8 mouse cellular contexts compared by ENCODE assay signal in genomic region chr3:27461037-27461436, GRCm38 (mm10).
DNase-seq lines count a peak whose midpoint lies in the region; ATAC-seq and TF ChIP-seq lines count a peak whose summit lies in the region.

No protein-coding gene starts in this region.

- H3K27me3 ChIP-seq in heart, postnatal 0 days (ENCODE audit: control insufficient read depth, insufficient read depth, low read length): no peaks in the 10 kb centered on the region
- H3K27me3 ChIP-seq in liver, embryonic 14.5 days (ENCODE audit: control insufficient read depth, insufficient read depth, low read length): no peaks in the 10 kb centered on the region
- no peaks in the 10 kb centered on the region for H3K27me3 ChIP-seq in neural tube, embryonic 15.5 days (replicated peaks)

- no peak for TF ChIP-seq EP300 in heart, postnatal 0 days (IDR thresholded peaks at IDR 0.05; ENCODE audit: low read depth)
- no peak for TF ChIP-seq EP300 in liver, embryonic 14.5 days (IDR thresholded peaks at IDR 0.05; ENCODE audit: low read depth)

- H3K9me3 ChIP-seq in heart, postnatal 0 days (replicated peaks; ENCODE audit: control insufficient read depth, low read length): no peaks in the 10 kb centered on the region
- no peaks in the 10 kb centered on the region for H3K9me3 ChIP-seq in liver, embryonic 14.5 days (ENCODE audit: control insufficient read depth, low read length)
- H3K9me3 ChIP-seq in neural tube, embryonic 15.5 days (replicated peaks): no peaks in the 10 kb centered on the region

- no peak overlapping the region for H3K9ac ChIP-seq in heart, postnatal 0 days (replicated peaks; ENCODE audit: low read depth, low read length)
- H3K9ac ChIP-seq in liver, embryonic 14.5 days (replicated peaks): no peak overlapping the region
- H3K9ac ChIP-seq in neural tube, embryonic 15.5 days (replicated peaks): no peak overlapping the region

- 0 out of 2 replicates have a peak, but pooled peaks cover 4% of the 10 kb centered on the region for H3K4me1 ChIP-seq in heart, postnatal 0 days (ENCODE audit: control insufficient read depth, insufficient read depth)
- no peaks in the 10 kb centered on the region for H3K4me1 ChIP-seq in liver, embryonic 14.5 days (replicated peaks; ENCODE audit: control insufficient read depth in 2 of 2, insufficient read depth in 2 of 2, low read length in 1 of 2)
- no peaks in the 10 kb centered on the region for H3K4me1 ChIP-seq in neural tube, embryonic 15.5 days

- peaks cover 94% of the 10 kb centered on the region for H3K36me3 ChIP-seq in heart, postnatal 0 days (replicated peaks; ENCODE audit: control insufficient read depth, insufficient read depth, low read length)
- no peaks in the 10 kb centered on the region; the same call in 1 of the 2 replicates for H3K36me3 ChIP-seq in liver, embryonic 14.5 days (replicated peaks; ENCODE audit: control insufficient read depth, insufficient read depth, low read depth)
- peaks cover 14% of the 10 kb centered on the region; the same call in 1 of the 2 replicates for H3K36me3 ChIP-seq in neural tube, embryonic 15.5 days

- ATAC-seq in heart, postnatal 0 days (ENCODE audit: insufficient read depth, low read depth): peak; percentile 16; the same call in 1 of the 2 replicates
- no peak for ATAC-seq in liver, embryonic 14.5 days (ENCODE audit: insufficient read depth)
- ATAC-seq in neural tube, embryonic 15.5 days (ENCODE audit: low FRiP score): peak; percentile 53

- DNase-seq in CD4-positive, CD25-positive, alpha-beta regulatory T cell, adult 2 months (ENCODE audit: low read depth, low spot score): peak; percentile 91
- peak; percentile 83 for DNase-seq in adrenal gland, postnatal 14 days
- peak; percentile 71 for DNase-seq in embryo, embryonic 9.5 days (ENCODE audit: extremely low spot score)
- DNase-seq in heart, postnatal 0 days (ENCODE audit: low spot score): peak; percentile 82
- peak; percentile 81 for DNase-seq in kidney, postnatal 14 days
- DNase-seq in liver, embryonic 14.5 days (ENCODE audit: low read depth in 3 of 3, low spot score in 3 of 3): peak; percentile 33 to 42 (median 36)
- peak; percentile 51 for DNase-seq in testis, postnatal 14 days (ENCODE audit: low spot score)

- 44% methylated on average over 1 of the region's 1 CpGs for WGBS in heart, postnatal 0 days
- 39% methylated on average over 1 of the region's 1 CpGs for WGBS in liver, embryonic 14.5 days (ENCODE audit: insufficient replicate concordance)
- WGBS in neural tube, embryonic 15.5 days: 81% methylated on average over 1 of the region's 1 CpGs

- no peak overlapping the region for H3K4me2 ChIP-seq in heart, postnatal 0 days (ENCODE audit: low read depth, low read length)
- no peak overlapping the region for H3K4me2 ChIP-seq in liver, embryonic 14.5 days (ENCODE audit: low read depth)
- no peak overlapping the region for H3K4me2 ChIP-seq in neural tube, embryonic 15.5 days

- no peak overlapping the region for H3K27ac ChIP-seq in heart, postnatal 0 days (ENCODE audit: low read depth)
- H3K27ac ChIP-seq in liver, embryonic 14.5 days: no peak overlapping the region
- H3K27ac ChIP-seq in neural tube, embryonic 15.5 days (replicated peaks): no peak overlapping the region

- no peak overlapping the region for H3K4me3 ChIP-seq in heart, postnatal 0 days (ENCODE audit: low read depth, low read length)
- H3K4me3 ChIP-seq in liver, embryonic 14.5 days (ENCODE audit: insufficient read depth in 1 of 2, low read depth in 2 of 2, low read length in 2 of 2): no peak overlapping the region
- no peak overlapping the region for H3K4me3 ChIP-seq in neural tube, embryonic 15.5 days (replicated peaks)

- peak; percentile 85 for TF ChIP-seq CTCF in heart, postnatal 0 days (IDR thresholded peaks at IDR 0.05; ENCODE audit: low read depth)
- TF ChIP-seq CTCF in liver, embryonic 14.5 days (IDR thresholded peaks at IDR 0.05; ENCODE audit: low read depth): peak; percentile 79

Comparison
In these comparisons a context has a peak if more than half of its experiments do, and no peak if none do; other contexts are left out.
1. DNase-seq: peak in every context shown above with its lines; median percentile 91 in CD4-positive, CD25-positive, alpha-beta regulatory T cell, adult 2 months; 83 in adrenal gland, postnatal 14 days; 82 in heart, postnatal 0 days; 81 in kidney, postnatal 14 days; 71 in embryo, embryonic 9.5 days; 51 in testis, postnatal 14 days; 36 in liver, embryonic 14.5 days.